Mouse (Mus musculus) right cerebral cortex, postnatal 10 days (tissue): ENCODE results near the gene Syngap1.
A peak's percentile ranks its signal among the peaks of the same experiment; 100 is the strongest.

Source experiments
- DNase-seq, 2 experiments: peaks; one replicate each; pipeline ENCODE4 v3.0.0; 2021; ENCODE audit warnings: low spot score in 2 of 2

Syngap1 gene

DNA sequence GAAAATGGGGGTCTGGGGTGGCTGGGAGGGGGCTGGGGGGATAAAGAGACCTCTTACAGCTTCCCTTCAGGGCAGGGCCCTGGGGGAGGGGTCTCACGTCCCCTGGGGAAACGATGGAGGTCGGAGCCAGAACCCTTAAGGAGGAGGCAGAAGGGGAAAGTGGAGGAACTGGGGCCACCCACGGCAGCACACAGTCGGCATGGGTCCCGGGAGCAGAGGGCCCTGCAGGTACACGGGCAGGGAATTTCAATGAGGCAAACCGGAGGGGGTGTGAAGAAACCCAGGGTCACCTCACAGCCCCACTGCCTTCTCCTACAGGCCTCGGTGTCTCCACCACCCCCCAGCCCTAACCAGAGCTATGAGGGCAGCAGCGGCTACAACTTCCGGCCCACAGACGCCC is 4.6 kb upstream of the Syngap1 start:
- DNase-seq = peak; percentile 25 to 35

DNA sequence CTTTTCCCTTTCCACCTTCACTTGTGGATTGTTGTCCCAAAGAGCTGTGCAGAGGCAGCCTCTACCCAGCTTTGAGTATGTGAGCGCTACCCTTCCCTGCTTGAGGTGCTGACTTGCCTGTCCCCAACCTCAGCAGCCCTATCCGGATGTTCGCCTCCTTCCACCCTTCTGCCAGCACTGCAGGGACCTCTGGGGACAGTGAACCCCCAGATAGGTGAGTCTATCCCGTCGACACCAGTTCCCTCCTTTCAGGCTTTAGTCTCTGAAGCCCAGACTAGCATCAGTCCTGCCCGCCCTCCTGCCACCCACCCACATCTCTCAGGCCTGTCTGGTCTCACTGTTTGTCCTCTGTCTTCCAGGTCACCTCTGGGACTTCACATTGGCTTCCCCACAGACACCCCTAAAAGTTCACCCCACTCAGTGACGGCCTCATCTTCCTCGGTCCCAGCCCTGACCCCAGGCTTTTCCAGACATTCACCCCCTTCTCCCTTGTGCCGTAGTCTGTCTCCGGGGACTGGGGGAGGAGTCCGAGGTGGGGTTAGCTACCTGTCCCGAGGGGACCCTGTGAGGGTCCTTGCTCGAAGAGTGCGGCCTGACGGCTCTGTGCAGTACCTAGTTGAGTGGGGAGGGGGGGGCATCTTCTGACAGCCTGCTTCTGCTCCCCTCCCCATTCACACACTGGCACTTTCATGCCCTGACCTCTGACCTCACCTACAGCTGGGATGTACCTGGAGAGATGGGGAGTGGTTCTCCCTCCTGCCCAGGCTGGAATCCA is 3.9 kb upstream of the Syngap1 start:
- DNase-seq = peak; percentile 27 to 44

DNA sequence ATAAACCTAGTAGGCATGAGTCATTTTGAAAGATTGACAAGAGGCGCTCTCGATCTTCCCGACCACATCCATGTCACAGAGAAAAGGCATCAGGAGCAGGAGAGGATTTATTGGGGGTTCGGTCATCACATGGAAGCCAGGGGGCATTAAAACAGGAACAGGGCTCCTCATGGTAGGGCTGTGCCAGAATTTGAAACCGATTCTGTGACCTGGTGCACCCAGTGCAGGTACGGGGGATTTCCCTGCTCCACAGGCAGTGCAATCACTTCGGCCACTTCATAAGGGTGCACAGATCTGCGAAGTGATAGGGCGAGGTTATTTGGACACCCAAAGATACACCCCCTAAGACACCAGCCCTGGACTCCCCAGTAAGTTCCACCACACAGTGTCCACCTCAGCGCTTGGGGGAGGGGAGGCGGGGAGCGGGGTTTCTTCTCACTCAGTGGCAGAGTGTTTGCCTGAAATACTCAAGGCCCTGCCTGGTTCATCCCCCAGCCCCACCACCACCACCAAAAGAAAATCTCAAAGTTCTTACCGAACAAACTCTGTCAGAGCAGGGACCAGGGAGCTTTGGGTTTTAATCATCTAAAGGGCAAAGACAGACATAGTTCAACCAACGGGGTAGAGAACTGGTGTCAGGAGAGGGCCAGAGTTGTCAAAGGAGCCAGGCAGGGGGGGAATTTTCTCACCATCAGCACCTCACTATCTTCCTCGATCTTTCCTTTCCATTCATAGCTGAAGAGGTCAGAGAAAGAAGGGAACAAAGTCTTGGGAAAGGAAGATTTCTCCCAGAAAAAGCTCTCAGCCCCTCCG is 3.0 kb upstream of the Syngap1 start:
- DNase-seq = peak; percentile 28 to 36

DNA sequence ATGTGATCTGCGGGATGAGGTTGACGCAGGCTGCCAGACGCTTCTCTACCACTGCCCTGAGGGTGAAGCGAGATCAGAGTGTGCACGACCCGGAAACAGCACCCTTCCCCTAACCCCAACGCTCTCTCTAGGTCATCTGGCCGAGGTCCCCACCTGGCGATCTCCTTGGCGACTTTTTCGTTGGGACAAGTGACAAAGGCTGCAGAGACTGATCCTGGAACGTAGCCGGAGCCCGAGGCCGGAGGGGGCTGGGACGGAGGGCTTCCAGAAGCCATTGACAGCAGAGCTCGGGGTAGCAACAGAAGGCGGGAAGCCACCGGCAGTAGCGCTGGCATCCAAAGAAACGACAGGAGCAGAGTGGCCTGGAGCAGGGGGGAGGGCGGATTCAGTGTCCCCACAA is 2.3 kb upstream of the Syngap1 start:
- DNase-seq = peak; percentile 49 to 69

DNA sequence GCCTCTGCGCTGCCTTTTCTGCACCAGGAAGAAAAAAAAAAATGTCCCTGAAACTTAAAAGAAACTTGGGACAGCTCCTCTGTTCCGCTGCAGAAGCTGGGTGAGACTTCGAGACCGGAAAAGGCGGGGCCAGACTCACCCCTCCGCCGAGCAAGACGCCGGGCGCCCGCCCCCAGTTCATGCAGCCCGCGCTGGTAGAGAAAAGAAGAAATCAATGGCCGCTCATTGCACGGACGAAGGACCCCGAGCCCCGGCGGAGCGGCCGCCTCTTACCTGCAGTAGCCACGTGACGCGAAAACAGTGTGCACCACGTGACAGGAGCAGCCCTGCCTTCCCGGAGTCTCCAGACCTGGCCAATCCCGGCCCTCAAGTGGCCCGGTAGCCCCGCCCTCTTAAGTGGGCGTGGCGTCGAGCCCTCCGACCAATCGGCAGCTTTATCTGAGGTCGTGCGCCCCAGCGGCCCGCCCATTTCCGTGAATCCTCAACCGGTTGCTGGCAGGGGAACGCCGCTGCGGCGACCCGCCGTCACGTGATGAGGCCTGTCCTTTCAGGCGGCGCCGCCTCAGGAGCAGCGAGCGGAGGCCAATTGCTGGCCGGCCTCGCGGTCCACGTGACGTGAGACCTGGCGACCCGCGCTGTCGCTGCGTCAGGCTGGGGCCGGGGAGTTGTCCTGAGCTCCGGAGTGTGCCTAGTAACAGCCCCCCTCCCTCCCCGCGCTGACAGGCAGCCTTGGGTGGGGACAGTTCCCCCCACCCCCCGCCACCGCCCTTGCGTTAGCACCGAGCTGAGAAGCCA is 1.7 kb upstream of the Syngap1 start, which contains the start of gene Cuta:
Gene Cuta, minus strand, starts transcription at position 392 of the 795 bp plus-strand sequence.
- DNase-seq = peak; percentile 100

DNA sequence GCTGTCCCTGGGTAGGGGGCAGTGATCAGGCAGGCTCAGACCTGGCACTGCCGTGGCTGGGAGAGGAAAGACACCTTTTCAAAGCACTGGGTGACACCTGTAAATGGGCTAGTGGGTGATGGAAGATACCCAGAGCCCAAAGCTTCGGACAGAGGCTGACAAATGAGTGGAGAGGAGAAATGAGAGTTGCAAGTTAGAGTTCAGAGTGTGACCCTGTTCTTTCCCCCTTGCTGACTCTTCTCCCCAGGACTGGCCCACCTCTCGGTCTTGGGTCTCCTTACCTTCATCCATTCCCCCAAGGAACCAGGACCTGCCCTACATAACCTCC is 1.1 kb upstream of the Syngap1 start:
- peak in 1 of 2 experiments; percentile 28 for DNase-seq

DNA sequence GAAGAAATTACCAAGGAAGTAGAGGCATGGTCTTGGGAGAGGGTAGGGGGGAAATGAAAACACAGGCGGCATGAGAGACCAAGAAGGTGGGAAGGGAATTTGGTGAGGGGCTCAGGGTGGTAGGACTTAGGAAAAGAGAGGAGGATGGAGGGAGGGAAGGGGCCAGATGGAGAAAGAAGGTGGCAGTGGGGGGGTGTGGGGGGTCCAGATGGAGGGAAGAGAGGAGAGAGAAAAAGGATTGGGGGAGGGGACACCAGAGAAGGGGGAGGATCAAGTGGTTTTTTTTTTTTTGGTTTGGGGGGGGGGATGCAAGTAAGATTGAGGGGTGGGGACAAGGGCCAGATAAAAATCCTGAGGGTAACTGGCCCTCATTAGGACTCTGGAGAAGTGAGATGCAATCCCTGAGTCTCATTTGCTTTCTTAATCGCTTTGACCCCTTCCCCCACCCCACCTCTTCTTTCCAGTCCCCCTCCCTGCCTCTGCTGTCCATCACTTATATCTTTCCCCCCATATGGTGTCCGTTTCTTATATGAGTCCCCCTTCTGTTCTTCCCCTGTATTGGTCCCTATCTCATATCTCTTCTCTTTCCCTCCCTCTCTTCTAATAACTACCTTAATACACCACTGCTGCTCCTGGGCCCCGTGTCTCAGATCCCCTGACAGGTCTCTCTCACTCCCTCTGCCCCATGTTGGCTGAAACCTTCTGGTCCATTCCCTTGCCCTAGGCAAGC is 953 bp downstream of the Syngap1 start:
- peak in 1 of 2 experiments; percentile 39 for DNase-seq

DNA sequence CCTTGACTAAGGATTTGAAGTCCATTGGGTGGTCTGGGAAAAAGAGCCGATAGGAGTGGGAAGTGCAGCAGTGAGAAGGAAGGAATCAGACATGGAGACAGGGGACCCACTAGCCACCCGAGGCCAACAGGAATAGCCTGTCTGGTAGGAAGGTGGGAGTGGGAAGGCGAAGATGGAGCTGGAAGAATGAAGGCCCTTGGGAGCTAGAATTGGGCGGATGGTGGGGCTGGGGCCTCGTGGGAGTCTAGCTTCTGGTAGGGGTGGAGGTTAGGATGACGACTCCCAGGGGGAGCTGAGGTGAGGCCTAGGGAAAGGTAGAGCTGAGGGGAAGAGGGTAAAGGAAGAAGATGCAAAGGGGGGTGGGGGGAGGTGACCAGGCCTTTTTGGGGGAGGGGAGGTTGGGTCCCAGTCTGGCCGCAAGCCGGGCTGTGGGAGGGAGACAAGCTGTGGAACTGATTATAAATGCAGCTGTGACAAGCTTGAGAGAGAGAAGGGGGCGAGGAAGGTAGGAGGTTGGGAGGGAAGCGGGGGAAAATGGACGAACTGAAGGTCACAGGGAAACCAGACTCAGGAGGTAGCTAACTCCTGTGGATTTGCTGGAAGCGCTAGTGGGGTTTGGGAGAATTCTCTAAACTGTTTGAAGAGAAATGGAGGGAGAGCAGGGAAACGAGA is 4.9 kb downstream of the Syngap1 start:
- DNase-seq = peak; percentile 59 to 68

DNA sequence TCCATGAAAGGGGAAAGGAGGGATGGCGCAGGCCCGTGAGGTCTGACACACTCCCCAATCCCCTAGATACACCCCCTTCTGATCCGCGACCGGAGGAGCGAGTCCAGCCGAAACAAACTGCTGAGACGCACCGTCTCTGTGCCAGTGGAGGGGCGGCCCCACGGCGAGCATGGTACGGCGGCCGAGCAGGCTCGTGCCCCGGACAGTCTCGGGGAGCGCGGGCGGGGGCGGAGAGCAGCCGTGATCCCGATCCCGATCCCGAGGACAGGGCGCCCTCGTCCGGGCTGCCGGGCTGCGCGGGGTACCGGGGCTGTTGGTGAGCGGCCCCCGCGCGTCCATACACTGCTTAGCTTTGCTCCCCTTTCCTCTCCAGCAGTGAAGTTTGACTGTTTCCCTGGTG is 5.5 kb downstream of the Syngap1 start:
- DNase-seq = peak; percentile 84 to 85

DNA sequence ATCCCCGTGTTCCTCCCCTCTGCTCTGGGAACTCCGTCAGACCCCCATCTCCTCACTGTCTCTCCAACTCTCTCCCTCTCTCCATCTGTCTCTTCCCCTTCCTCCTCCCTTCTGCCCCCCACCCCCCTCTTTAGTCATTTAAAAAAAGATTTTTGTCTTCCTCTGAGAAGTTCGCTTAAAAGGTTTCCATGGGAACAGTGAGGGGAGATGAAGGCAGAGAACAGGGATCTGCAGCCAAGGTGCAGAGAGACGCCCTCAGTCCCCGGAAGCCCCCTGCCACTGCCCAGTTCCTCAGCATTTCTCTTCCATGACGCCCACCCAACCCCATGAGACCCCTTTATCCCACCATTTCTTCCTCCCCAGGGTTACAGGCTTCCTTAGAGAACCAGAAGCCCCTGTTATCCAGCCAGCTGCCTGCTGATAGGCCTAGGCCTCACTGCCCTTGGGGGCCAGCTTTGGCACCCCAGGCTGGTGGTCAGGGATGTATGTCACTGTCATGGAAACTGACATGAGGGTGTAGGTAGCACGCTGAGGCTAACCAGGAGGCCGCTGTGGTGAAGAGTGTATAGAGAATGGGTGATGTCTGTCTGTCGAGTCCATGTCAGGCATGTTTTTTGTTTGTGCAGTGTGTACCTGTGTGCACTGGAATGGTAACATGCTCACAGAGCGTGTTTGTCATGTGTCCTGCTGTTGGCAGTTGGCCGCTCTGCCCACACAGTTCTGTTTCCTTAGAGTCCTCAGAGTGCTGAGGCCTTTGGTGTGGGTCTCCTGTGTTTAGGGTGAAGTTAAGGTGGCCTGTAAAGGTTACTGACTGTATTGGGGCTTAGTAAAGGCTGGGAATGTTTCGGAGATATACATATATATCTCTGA is 6.4 kb downstream of the Syngap1 start:
- peak; percentile 52 to 73 for DNase-seq

DNA sequence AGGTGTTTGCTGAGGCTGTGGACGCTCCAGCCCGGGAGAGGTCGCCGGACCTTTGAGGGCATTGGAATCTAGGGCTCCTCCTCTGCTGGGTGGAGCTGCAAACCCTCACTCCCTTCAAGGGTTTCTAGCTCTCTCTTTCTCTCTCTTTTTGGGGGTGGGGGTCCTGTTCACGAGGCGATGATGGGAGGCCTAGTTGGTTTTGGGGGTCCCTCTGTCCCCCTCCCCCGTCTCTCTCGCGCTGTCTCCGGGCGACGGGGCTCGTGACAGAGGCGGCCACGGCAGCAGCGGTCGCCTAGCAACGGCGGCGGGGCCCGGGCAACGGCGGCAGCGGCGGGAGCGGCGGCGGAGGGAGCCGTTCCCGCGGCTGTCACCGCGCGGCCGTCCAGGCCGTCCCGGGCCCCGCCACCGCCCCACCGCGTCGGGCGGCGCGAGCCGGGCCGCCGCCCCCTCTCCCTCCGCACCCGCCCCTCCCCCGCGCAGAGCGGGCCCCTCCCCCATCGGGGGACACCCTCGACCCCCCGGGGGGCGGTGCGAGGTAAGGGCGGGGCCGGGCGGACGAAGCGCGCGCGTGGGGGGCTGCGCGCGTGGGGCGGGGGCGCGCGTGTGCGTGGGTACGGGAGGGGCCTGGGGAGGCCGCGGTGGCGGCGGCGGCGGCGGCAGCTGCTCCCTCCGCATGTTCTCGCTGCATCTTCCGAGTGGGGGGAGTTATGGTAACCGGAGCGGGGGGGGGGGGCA is 7.4 kb downstream of the Syngap1 start:
- DNase-seq = peak; percentile 81 to 85

DNA sequence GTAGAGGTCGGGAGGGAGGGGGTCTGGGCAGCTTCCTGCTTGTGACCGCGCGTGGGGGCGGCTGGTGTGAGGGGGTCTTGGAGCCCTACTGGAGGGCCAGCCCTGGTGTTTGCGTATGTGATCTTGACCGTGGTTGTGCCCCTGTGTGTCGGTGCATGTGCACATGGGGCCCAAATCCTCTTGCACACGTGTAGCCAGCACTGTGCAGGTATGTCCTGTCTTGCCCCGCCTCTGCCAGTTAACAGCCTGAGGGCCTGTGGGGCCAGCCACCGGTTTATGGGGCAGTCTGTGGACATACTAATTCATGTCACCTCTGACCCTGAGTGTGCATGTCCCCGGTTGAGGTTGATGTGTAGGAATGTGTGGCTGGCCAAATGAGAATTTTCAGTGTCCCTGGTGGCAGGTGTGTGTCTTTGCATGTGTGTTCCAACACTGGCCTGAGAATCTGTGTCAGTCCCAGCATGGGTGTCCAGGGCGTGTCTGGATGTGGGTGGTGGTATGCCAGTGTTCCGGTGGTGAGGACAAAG is 8.1 kb downstream of the Syngap1 start:
- peak; percentile 52 to 73 for DNase-seq

DNA sequence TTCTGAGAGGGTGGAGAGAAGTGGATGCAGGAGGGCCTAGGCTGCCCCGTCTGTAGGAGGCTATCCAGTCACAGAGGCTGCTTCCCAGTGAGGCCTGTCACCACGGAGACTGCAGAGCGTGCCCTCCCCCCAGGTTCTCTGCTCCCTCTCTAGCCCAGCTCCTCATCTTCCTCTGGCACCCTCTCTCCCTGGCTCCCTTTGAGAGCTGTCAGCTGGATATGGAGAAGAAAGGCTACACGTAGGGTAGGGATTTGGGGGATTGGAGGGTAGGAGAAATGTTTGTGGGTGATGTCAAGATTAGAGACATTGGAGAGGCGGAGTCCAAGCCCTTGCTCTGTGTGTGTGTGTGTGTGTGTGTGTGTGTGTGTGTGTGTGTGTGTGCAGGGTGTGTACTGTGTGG is 8.8 kb downstream of the Syngap1 start:
- DNase-seq = peak; percentile 61 to 78

DNA sequence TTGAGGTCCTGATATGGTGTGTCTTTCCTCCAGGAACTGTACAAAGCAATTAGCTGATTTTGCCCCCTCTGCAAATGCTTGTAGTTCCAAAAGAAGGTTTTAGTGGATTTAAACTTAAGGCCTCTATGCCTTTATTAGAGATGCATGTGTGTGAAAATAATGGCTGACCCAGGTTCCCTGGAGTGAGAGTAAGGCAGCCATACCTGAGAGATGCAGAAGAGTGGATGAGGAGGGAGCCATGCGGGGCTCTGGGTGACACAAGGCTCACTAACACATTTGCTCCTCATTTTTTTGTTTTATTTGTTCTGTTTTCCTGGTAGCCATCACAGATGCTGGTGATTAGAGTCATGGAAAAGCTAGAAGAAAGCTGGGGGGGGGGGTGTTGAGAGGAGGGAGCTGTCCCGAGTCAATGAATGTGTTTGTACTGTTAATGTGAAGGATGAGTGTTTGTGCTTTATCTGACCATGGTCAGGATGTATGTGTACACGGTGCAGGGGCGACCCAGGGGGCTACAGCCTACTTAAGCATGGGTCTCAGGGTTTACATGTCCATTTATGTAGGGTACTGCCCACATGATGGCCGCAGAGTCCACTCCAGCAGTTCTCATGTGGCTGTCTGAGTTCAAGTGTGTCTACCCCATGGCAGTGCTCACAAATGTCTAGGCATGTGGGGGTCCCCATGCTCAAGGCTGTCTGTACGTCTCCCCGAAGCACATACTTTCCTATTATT is 9.7 kb downstream of the Syngap1 start:
- peak in 1 of 2 experiments; percentile 40 for DNase-seq

DNA sequence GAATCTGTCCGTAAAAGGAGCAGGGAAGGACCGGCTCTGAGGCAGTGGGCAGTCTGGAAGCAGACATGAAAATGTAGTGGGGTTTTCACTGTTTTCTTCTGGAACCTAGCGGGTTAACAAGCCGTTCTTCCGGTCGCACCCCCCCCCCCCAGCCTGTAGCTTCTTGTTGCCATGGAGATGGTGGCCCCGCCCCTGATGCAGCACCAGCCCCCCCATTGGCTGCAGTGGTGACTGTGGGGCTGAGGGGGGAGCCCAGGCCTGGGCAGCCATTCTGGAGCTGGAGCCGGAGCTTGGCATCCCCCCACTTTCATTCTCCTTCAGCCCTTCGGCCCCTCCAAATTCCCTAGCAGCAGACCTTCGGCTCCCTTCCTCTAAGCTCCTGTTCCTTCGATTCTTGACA is 10.4 kb downstream of the Syngap1 start:
- DNase-seq = peak; percentile 94 to 95

DNA sequence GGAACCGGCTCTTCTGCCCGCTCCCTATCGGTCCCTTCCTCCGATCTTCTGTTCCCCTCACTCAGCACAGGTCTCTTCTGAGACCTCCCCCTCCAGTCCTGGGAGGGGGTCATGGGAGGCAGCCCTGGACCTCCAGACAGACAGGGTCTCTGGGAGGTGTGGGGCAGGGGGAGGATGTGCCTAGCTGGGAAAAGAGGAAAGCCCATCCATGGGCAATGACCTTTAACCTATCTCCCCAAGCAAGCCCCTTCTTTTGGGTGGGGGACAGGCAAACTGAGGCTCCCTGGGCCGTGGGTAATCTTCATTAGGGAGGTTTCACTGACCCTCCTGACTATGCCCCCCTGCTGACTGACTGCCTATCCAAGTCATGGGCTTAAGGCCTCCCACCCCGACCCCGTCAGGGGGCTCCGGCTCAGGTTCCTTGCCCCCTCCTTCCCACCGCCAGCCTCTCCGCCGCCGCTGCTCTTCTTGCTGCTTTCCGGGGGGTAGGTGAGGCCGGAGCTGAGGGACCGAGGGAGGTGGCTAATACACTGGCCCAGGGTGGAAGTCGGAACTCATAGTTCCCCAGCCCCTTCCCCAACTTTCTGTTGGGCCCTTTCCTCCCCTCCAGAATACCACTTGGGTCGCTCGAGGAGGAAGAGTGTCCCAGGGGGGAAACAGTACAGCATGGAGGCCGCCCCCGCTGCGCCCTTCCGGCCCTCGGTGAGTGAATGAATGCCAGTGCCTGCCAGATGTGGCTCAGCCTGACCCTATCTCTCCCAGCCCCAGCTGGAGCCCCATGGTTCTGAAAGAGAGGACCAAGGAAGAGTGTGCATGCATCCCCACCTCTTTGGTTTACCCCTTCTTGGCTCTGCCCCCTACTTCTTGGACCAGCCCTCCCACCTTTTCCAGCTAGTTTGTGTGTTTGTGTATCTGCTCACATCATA is 11.2 kb downstream of the Syngap1 start:
- peak in 1 of 2 experiments; percentile 34 for DNase-seq

DNA sequence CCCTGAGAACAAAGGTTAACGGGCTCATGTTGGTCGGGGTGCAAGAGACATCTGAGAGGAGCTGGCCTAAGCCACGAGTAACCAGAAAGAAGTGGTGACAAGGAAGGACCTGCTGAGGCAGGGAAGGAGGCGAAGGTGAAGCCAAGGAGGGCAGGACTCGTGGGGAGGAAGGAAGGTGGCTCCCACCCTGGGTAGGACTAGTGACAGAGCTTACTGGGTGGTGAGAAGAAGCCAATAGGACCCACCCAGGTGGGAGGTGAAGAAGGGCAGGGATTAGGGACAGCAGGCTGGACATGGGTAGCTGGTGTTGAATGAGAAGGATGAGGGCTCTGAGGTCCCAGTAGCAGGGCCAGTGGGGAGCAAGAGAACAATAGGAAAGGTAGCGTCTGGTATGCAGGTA is 12.1 kb downstream of the Syngap1 start:
- no peak for DNase-seq
